Mouse (Mus musculus) ES-Bruce4 (cell line): ENCODE data around the gene Kpnb1.

Experiments
- CTCF ChIP-seq: IDR thresholded peaks from one replicate; pipeline ENCODE4 v1.8.1; 2011; ENCODE audit warnings: low read depth, low read length
- POLR2A ChIP-seq: IDR thresholded peaks from one replicate; pipeline ENCODE4 v1.8.1; 2011; ENCODE audit warnings: low read length; ENCODE audit not compliant: insufficient read depth

- TF ChIP-seq CTCF (no peak), POLR2A (no peak)
Observed at GRCm38 (mm10) chr11:97232436-97232835, 44.8 kb upstream of the Kpnb1 start.
